Mouse (Mus musculus) brain, embryonic 14.5 days (tissue): Measurements from ENCODE around the gene Capn1.

Source experiments
- CTCF ChIP-seq: fragments of 200-500 bp; IDR thresholded peaks from 2 replicates; pipeline ENCODE4 v1.5.1; 2012; ENCODE audit warnings: inconsistent platforms, mild to moderate bottlenecking, moderate library complexity, borderline replicate concordance; ENCODE audit not compliant: insufficient read depth, insufficient read length; ENCODE audit errors: extremely low read depth
- POLR2A ChIP-seq: fragments of 200-500 bp; IDR thresholded peaks from 2 replicates; pipeline ENCODE4 v1.6.1; 2012; ENCODE audit warnings: mild to moderate bottlenecking, inconsistent platforms, borderline replicate concordance; ENCODE audit not compliant: poor library complexity, insufficient read depth, insufficient read length, severe bottlenecking; ENCODE audit errors: extremely low read depth

DNA sequence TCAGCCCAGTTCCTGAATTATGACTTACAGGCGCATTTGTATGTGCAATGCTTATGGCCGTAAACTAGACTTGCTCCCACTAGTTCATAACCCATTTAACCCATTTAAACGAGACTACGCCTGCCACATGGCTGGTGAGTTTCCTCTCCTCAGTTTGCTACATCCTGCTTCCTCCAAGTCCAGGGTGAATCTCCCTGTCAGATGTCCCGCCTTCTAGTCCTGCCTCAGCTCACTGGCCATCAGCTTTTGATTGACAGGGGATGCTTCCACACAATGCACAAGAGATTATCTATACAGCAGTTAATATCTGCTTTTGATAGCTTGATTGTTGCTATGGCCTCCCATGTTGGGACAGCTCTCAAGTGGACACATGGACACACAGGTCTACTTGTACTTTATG, 38.6 kb upstream of the Capn1 start:
- TF ChIP-seq CTCF = no peak
- no peak for TF ChIP-seq POLR2A
